Mouse (Mus musculus) thymus, adult 2 months (tissue): ENCODE data around the gene Tnfrsf8.

Source experiments
- CTCF ChIP-seq: fragments of 200-500 bp; IDR thresholded peaks from 2 replicates; pipeline ENCODE4 v1.5.1; 2012; ENCODE audit warnings: mild to moderate bottlenecking, control low read depth, low read length, moderate library complexity, borderline replicate concordance; ENCODE audit not compliant: control insufficient read depth, poor library complexity, insufficient read depth; ENCODE audit errors: extremely low read depth
- POLR2A ChIP-seq: fragments of 200-500 bp; IDR thresholded peaks from 2 replicates; pipeline ENCODE4 v1.6.1; 2012; ENCODE audit warnings: mild to moderate bottlenecking, low read length, control low read depth, moderate library complexity; ENCODE audit not compliant: control insufficient read depth, poor library complexity, insufficient read depth; ENCODE audit errors: extremely low read depth

DNA sequence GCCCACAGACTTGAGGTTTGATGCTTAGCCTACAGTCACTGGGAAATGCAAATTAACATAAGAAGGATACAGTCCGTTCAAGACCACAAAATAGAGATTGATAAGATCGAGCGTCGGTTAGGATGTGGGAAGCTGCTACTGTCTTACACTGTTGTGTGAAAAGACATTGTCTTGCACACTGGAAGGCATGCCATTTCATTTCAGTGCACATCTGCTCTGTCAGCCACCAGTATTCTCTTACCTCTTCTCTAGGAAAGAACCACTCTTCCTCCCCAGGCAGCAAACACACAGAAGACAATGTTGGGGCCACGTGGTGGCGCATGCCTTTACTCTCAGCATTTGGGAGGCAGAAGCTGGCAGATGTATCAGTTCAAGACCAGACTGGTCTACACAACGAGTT, 2.4 kb downstream of the Tnfrsf8 start:
- no peak for TF ChIP-seq POLR2A
- TF ChIP-seq CTCF = no peak
